Mouse (Mus musculus): ENCODE measurements around the gene Tdgf1. TPM values are rescaled to one million over a fixed set of nuclear protein-coding genes. Genes with fewer than 3 reads are reported as not detected.
A peak's percentile ranks its signal among the peaks of the same experiment; 100 is the strongest.

The Tdgf1 gene
- total and polyA plus RNA-seq, 2 experiments from 2014 or later = 0.66 TPM; not detected in 1

GRCm38 (mm10) chr9:110937506-110938490 lies 8.2 kb downstream of the Tdgf1 start:
- peak; percentile 19; the same call in 1 of the 2 replicates for TF ChIP-seq CTCF (IDR thresholded peaks at IDR 0.05; ENCODE audit: low read depth)
- Histone ChIP-seq H3K4me3 (ENCODE audit: low read length) (no peak overlapping the region), H3K27ac (no peak overlapping the region), H3K9ac (replicated peaks; ENCODE audit: low read length) (no peak overlapping the region), H3K4me2 (ENCODE audit: low read depth, low read length) (no peak overlapping the region), H3K36me3 (ENCODE audit: insufficient read depth, low read length) (no peaks in the 10 kb centered on the region), H3K9me3 (ENCODE audit: low read length) (no peaks in the 10 kb centered on the region), H3K27me3 (ENCODE audit: insufficient read depth, low read length) (no peaks in the 10 kb centered on the region), H3K4me1 (ENCODE audit: insufficient read depth, low read length) (peaks cover 13% of the 10 kb centered on the region)
- DNase-seq (ENCODE audit: low spot score) (no peak), ATAC-seq (no peak)
- WGBS = 77% methylated on average over 12 of the region's 12 CpGs

DNA sequence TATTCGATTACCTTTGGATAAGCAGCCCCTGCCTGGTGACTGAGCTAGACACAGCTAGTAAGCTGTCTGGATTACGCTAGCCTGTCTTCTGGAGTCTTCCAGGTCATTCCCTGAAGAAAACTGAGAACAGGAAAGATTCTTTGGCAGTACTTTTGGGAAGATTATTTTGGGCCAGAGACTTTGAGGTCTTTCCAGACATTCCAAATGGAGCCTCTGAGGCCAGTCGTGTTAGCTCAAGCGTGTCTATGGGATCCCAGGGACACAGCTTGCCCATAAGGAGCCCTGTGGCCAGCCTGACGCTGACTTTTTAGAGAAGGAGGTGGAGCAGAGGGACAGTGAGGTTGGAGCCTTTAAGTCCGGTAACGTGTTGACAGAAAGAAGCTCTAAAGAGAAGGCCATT lies 10.0 kb downstream of the Tdgf1 start:
- Histone ChIP-seq H3K9ac (replicated peaks; ENCODE audit: low read length) (no peak overlapping the region), H3K4me2 (ENCODE audit: low read depth, low read length) (no peak overlapping the region), H3K27ac (0 out of 2 replicates have a peak overlapping the region, but pooled peaks have one; percentile 26), H3K27me3 (ENCODE audit: insufficient read depth, low read length) (no peaks in the 10 kb centered on the region), H3K4me1 (ENCODE audit: insufficient read depth, low read length) (peaks cover 13% of the 10 kb centered on the region), H3K36me3 (ENCODE audit: insufficient read depth, low read length) (no peaks in the 10 kb centered on the region), H3K9me3 (ENCODE audit: low read length) (no peaks in the 10 kb centered on the region), H3K4me3 (ENCODE audit: low read length) (no peak overlapping the region)
- TF ChIP-seq CTCF (IDR thresholded peaks at IDR 0.05; ENCODE audit: low read depth) = no peak
- no peak for DNase-seq (ENCODE audit: low spot score)
- ATAC-seq = no peak
- WGBS = 69% methylated on average over 7 of the region's 7 CpGs

DNA sequence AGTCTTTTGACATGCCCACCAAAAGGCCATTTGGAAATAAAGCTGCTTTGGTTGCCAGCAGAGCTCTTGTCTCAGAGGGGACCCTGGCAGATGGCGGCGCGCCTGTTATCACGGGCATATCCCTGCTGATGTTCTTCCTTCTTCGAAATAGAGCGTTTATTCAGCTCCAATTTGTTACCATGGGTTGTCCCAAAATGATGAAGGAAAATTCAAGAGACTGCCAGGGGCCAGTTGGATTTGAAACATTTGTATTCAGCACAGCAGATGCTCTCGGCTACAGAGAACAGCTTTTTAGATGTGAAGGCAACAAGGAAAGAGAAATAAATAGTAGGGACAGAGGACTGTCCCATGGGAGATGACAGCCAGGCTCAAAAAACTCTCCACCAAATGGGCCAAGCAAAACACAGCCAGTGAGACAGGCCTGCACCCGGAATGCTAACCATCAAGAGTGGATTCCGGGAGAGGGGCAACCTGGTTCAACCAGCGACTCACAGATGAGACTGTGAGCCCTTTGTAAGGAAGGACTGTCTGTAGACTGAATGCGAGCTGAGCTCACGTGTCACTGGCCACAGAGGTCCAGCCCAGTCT lies 12.0 kb downstream of the Tdgf1 start:
- TF ChIP-seq CTCF (IDR thresholded peaks at IDR 0.05; ENCODE audit: low read depth) = no peak
- ATAC-seq = peak; percentile 93
- Histone ChIP-seq H3K4me3 (ENCODE audit: low read length) (no peak overlapping the region), H3K4me1 (ENCODE audit: insufficient read depth, low read length) (peaks cover 13% of the 10 kb centered on the region), H3K27me3 (ENCODE audit: insufficient read depth, low read length) (no peaks in the 10 kb centered on the region), H3K36me3 (ENCODE audit: insufficient read depth, low read length) (no peaks in the 10 kb centered on the region), H3K9ac (replicated peaks; ENCODE audit: low read length) (no peak overlapping the region), H3K9me3 (ENCODE audit: low read length) (no peaks in the 10 kb centered on the region), H3K27ac (peak overlapping the region; percentile 82), H3K4me2 (ENCODE audit: low read depth, low read length) (no peak overlapping the region)
- 23% methylated on average over 12 of the region's 12 CpGs for WGBS
- DNase-seq (ENCODE audit: low spot score) = peak; percentile 79

GRCm38 (mm10) chr9:110931573-110931972 lies 14.4 kb downstream of the Tdgf1 start:
- peak; percentile 47 for DNase-seq (ENCODE audit: low spot score)

GRCm38 (mm10) chr9:110922759-110923158 lies 23.2 kb downstream of the Tdgf1 start:
- TF ChIP-seq CTCF (IDR thresholded peaks at IDR 0.05; ENCODE audit: low read depth) = peak; percentile 96

More at GRCm38 (mm10) chr9:110931573-110931972, 14.4 kb downstream of the Tdgf1 start:
- no peaks in the 10 kb centered on the region for H3K27me3 ChIP-seq (ENCODE audit: insufficient read depth, low read length)
- 0 out of 2 replicates have a peak overlapping the region, but pooled peaks have one; percentile 82 for H3K27ac ChIP-seq
- no peak overlapping the region for H3K4me3 ChIP-seq (ENCODE audit: low read length)
- H3K4me1 ChIP-seq (ENCODE audit: insufficient read depth, low read length) = peaks cover 13% of the 10 kb centered on the region
- H3K9ac ChIP-seq (replicated peaks; ENCODE audit: low read length) = no peak overlapping the region
- no peaks in the 10 kb centered on the region for H3K36me3 ChIP-seq (ENCODE audit: insufficient read depth, low read length)
- no peak overlapping the region for H3K4me2 ChIP-seq (ENCODE audit: low read depth, low read length)
- peak; percentile 42; the same call in 1 of the 2 replicates for ATAC-seq
- WGBS = 40% methylated on average over 6 of the region's 6 CpGs
- no peak for TF ChIP-seq CTCF (IDR thresholded peaks at IDR 0.05; ENCODE audit: low read depth)
- H3K9me3 ChIP-seq (ENCODE audit: low read length) = no peaks in the 10 kb centered on the region

DNA sequence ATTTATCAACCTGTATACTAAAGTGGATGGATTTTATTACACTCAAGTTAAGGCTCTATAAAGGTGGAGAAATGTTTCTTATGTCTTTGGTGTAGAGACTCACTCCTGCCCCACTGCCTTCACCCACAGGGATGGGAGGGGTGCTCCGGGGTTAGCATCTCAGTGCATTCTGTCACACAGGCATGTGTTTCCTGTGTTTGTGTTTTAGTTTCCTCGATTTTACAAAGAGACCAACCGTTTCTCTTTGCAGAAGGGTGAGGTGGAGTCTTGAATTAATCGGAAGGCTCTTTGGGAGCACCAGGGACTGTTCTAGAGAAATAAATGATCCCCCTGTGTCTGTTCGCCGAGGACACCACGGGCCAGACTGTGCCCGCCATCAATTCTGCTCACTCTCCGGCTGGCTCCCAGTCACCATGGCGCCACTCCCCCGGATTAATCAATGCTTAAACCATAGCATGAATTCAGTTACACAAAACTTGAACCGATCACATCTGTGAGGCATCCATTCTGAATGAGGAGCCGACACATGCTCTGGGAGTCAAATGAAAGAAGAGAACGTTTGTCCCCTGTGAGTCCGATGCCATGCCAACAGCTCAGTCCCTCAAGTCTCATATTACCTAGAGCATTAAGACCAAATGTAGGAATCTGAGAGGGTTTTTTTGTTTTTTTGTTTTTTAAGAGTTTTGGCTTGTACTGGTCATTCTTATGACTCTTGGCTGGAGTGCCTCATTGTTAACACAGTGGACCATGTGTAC lies 25.1 kb downstream of the Tdgf1 start:
- WGBS = 35% methylated on average over 15 of the region's 15 CpGs
- Histone ChIP-seq H3K36me3 (ENCODE audit: insufficient read depth, low read length) (no peaks in the 10 kb centered on the region), H3K9me3 (ENCODE audit: low read length) (no peaks in the 10 kb centered on the region), H3K27me3 (ENCODE audit: insufficient read depth, low read length) (no peaks in the 10 kb centered on the region), H3K9ac (replicated peaks; ENCODE audit: low read length) (no peak overlapping the region), H3K4me1 (ENCODE audit: insufficient read depth, low read length) (no peaks in the 10 kb centered on the region), H3K4me2 (ENCODE audit: low read depth, low read length) (no peak overlapping the region), H3K4me3 (ENCODE audit: low read length) (no peak overlapping the region), H3K27ac (no peak overlapping the region)
- ATAC-seq = peak; percentile 53; the same call in 1 of the 2 replicates
- DNase-seq (ENCODE audit: low spot score) = peak; percentile 22
- no peak for TF ChIP-seq CTCF (IDR thresholded peaks at IDR 0.05; ENCODE audit: low read depth)

More at GRCm38 (mm10) chr9:110922759-110923158, 23.2 kb downstream of the Tdgf1 start:
- Histone ChIP-seq H3K9ac (replicated peaks; ENCODE audit: low read length) (no peak overlapping the region), H3K27ac (no peak overlapping the region), H3K4me1 (ENCODE audit: insufficient read depth, low read length) (no peaks in the 10 kb centered on the region), H3K9me3 (ENCODE audit: low read length) (no peaks in the 10 kb centered on the region), H3K36me3 (ENCODE audit: insufficient read depth, low read length) (no peaks in the 10 kb centered on the region), H3K4me2 (ENCODE audit: low read depth, low read length) (no peak overlapping the region), H3K27me3 (ENCODE audit: insufficient read depth, low read length) (no peaks in the 10 kb centered on the region), H3K4me3 (ENCODE audit: low read length) (no peak overlapping the region)
- peak; percentile 87 for DNase-seq (ENCODE audit: low spot score)
- WGBS = 19% methylated on average over 7 of the region's 7 CpGs
- ATAC-seq = no peak
